Mouse (Mus musculus) ovary, postnatal 14 days (tissue): Measurements from ENCODE around the gene Tmem43.
A peak's percentile ranks its signal among the peaks of the same experiment; 100 is the strongest.
"Not testable (repeated sequence)": the region's sequence is repeated elsewhere in the genome, so short reads cannot be mapped to it uniquely, and the experiment has no call there.

ENCODE experiments used
- DNase-seq: peaks from one replicate; pipeline ENCODE4 v3.0.0; 2022; ENCODE audit warnings: low spot score

Gene Tmem43

DNA sequence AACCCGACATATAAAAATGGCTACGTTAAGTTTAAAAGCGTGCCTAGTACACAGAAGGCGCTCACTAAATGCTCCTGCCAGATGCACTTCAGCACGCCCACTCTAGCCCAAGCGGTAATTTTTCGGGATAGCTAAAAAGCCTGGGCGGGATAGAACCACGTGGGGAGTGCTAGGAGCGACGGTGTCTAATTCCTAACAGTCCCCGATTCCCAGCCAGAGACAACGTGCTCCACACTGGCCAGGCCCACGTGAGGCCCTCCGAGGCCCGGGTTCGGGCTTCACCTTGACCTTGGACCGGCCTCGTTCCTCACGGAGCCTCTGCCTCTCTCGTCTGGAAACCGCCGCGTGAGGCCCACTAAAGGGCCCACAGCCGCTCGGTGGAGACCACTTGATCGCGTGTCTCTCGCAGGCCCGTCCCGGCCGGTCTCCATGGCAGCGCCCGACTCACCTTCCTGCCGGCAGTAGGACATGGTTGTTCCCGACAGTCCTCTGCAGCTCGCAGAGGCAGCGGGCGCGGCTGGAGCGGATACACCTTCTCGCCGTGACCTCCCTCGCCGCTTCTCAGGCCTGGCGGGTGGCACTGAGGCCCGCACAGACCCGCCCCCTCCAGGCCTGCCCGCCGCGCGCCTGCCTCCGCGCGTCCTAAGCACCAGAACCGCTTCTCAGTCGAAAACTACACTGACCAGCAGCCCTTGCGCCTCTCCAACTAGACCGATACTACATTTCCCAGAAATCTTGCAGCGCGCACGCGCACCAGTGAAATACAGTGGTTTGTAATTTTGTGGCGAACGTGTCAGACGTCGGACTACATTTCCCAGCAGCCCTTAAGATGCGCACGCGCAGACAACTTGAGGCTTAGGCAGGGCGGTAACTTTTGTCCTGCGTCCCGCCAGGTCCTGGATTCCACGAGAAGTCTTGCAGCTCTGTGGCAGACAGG is at the start of gene Tmem43, which contains the start of gene Chchd4:
Gene Tmem43 (plus strand): TSS at position 836 of the 937 bp plus-strand sequence.
Gene Chchd4 (minus strand): TSS at position 679 of the 937 bp plus-strand sequence.
- DNase-seq: peak; percentile 96

DNA sequence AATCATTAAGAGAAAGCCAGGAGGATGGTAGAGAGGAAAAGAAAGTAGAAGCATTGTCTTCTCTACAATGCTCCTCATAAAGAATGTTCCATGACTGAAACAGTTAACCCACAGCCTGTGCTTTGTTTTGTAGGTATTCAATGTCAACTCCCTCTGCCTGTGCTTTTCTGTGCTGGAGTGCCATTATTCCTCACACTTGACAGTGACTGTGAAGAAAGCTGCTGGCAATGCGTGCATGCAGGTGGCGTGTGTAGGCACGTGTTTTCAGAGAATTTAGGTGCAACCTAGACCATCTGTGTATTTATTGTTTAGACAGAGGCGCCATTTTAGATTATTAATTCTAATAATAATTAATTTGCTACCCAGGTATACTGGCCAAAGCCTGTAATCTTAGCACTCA is 49.4 kb upstream of the Tmem43 start:
- no peak for DNase-seq

DNA sequence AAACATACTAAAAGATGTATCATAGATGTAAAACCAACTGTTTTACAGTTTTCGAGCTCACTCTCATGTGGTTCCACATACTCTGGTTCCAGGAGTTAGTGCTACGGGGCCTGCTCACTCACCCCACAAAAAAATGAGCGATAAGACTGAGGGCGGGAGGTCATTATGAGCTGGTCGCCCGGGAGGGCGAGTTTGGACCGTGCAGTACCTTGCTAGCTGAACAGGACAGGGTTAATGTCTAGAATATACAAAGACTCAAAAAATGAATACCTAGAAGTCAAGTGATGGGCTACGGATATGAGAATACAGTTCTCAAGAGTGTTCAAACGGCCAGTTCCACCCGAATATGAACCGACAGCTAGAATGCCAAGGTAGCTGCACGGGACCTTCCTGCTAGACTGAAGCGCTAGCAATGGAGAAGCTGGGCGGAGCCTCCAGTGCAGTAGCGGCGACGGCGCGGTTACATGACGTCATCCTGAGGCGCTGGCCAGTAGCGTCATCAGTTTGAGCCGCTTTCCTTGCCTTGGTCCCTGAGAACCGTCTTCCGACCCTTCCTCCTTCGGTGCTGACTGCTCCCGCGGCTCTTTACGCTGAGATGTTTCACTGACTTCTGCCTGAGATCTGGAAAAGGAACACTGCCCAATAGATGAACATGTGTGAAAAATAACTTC is 32.9 kb upstream of the Tmem43 start:
- peak; percentile 97 for DNase-seq

DNA sequence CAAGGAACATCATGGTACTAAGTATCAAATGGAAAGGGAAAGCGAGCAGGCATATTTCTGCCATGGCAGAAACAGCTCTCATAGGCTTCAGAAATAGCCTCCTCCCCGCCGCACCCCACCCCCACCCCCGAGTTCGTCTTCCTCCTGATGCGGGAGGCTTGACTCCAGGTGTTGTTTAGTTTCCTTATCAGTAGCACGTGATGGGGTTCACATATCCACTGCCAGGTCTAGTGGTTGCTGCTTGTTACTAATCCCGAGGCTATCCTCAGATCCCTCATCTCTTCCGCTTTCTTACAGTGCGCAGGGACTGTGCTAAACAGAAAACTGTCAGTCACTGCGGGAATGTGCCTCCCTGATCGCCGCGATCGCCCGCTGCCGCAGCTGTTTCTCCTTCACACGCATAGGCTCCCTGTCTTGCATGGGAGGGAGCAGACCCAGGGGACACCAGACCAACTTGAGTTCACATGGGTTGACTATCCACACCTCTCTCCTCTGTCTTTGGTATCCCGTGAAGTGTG is 32.3 kb upstream of the Tmem43 start:
- DNase-seq: no peak

DNA sequence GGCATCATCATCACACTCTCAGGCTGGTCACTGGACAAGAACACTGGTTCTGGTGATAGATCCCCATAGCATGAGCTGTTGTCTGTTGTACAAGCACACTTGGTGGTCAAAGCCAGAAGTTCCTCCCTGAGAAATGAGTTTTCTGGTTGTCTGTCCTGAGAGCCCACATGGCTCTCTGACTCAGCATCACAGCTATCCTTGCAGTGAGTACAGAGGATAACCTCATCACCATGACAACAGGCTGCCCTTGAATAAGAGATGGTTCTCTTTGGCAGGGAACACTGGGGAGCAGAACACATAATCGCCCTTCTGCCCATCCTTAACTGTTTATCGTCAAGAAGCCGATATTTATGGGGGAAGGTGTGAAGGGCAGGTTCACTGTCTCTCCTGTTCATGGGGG is 28.2 kb upstream of the Tmem43 start:
- no peak for DNase-seq

DNA sequence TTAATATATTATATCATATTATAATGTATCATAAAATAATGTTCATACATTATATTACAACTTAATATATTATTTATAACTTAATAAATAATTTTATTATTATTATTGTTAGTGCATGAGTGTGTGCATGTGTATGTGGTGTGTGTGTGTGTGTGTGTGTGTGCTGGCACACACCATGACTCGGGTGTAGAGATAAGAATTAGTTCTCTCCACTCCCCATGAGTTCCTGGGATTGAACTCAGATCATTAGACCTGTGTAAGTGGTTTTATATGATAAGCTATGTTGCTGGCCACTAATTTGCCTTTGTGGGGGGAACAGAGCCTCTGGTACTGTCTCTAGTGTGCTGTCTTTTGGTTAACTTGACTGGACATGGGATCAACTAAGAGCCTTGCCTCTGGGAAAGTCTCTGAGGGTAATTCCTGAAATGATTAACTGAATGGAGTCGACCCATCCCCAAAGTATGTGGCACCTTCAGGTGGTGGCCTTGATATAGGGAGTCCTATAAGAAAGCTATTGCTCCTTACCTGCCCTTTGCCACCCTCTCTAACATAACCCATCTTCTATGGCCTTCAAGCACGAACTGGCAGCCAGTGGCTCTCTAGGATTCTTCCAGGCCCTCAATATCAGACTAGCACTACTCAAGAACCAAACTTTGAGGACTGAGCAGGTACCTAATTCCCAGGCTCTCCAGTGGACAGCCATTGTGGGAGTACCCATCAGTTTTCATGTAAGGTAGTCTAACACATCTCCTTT is 23.9 kb upstream of the Tmem43 start:
- DNase-seq: no peak

DNA sequence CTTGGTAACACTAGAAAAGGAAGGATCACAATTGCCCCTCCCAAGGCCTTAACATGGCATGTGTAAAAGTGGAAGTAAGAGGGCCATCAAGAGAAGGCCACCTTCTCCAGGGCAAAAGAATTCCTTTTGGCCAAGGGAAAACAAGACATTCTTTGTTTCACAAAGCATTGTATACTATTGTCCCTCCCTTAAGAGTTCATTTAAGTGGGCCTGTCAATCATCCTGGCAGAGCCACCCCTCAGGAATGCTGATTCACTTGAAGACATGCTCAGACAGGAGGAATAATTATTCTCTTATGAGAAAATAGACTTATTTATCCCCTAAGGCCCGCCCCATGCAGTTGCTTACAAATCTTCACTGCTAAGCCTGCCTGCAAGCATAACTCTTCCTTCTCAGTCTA is 21.4 kb upstream of the Tmem43 start:
- no peak for DNase-seq

DNA sequence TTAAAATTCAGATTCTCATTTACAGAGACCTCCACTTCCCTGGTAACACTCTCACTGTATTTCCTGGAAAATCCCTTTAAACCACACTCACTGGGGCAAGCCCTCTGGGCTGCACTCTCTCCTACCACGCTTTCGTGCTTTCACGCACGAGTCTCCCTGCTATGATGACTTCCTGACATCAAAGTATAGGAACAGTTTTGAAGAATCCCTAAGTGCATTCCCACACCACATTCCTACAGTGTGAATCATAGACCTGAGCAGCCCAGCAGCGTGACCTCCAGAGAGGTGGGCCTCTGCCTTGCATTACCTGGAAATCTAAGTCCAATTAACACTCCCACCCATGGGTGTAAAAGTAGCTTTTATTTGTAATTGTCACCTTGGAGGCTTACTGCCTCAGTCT is 19.0 kb upstream of the Tmem43 start:
- no peak for DNase-seq

DNA sequence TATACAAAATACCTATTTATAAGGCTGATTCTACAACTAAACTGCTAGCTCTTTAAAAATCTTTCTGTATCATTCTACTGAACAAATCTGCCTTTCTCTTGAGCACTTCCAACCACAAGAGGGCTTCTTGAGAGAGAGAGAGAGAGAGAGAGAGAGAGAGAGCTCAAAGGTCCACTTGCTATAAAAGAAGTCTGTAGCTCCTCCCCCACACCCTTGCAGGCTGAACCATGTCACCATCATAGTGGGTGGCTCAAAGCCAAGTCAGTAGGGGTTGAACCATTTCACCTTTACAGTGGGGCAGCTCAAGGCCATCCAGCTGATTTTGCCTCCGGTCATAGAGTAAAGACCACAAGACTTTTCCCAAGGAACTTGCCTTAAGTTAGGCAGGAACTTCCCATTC is 14.0 kb upstream of the Tmem43 start:
- DNase-seq: no peak

DNA sequence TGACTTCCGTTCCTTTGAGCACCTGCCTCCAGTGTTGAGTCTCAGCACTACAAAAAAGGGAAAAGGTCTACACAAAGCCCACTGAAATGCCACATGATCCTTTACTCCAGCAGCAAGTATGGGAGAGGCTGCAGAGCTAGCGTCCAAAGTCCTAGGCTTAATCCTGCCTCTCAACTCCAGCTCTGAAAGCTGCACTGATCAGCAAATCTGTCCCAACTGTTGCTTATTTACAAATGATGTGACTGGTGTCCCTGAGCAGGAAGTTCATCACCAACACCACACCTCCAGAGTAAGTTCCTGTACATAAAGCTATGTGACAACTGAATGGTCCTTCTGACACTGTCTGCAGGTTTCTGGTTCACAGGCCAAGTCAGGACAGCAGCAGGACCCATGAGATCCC is 7.7 kb upstream of the Tmem43 start:
- DNase-seq: no peak

DNA sequence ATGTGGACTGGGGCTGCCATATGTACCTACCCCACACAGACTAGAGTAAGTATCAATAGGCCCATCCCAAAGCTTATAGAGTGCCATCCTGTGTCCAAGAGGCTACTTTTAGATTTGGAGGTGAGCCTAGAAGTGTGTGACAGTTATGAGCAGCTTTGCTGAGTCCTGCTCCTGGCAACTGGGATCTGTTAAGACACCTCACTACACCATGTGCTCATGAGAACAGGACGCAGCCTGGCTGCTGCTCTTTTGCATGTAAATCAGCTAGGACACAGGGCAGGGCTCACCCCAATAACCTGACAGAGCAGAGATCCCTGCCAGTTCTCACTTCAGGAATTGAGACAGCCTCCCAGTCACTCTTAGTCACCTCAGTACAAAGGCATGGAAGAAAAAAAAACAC is 6.4 kb upstream of the Tmem43 start:
- no peak for DNase-seq

DNA sequence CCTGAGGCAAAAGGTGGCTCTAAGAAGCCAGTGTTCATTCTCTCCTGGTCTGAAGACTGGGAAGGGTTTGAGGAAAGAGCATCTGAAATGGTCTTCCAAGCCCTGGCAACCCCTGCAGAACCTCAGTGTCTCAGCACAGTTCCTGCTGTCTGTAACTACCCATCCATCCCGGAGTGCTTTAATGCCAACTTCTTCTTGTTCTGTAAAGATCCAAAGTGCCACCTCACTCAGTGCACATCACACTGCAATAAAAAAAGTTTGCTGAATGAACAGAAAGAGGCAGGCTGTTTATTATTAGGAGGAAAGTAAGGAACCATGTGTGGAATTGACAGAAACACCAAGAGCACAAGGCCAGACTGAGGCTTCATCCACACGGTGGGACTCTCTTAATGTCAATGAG is 2.8 kb upstream of the Tmem43 start:
- no peak for DNase-seq

DNA sequence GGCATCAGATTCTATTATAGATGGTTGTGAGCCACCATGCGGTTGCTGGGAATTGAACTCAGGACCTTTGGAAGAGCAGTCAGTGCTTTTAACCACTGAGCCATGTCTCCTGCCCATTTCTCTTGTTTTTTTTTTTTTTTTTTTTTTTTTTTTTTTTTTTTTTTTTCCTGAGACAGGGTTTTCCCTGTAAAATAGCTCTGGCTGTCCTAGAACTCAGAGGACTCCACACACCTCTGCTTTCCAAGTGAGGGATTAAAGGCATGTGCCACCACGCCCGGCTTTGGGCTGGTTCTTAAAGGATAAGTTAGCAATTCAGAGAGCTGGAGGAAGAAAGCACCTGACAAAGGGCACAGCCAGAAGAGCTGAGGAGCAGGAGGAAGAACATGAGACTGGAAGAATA is 2.1 kb upstream of the Tmem43 start:
- DNase-seq: not testable (repeated sequence)

DNA sequence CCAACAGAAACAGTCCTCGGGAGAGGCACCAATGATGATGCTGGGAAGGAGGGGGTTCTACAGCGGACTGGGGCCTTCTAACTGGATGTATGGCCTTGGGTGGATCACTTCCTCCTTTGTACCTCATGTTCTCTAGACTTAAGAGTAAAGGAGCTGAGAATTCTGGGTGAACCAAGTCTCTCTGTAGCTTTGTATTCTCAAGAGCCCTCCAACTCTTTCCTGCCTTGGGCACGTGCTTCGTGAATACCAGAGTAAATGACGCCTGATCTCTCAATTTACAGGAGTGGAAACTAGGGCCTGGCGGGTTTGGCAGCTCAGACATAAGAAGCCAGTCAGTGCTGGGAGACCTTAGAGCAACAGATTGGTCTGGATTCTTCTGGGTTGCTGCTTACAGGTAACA is 1.2 kb upstream of the Tmem43 start:
- DNase-seq: no peak

DNA sequence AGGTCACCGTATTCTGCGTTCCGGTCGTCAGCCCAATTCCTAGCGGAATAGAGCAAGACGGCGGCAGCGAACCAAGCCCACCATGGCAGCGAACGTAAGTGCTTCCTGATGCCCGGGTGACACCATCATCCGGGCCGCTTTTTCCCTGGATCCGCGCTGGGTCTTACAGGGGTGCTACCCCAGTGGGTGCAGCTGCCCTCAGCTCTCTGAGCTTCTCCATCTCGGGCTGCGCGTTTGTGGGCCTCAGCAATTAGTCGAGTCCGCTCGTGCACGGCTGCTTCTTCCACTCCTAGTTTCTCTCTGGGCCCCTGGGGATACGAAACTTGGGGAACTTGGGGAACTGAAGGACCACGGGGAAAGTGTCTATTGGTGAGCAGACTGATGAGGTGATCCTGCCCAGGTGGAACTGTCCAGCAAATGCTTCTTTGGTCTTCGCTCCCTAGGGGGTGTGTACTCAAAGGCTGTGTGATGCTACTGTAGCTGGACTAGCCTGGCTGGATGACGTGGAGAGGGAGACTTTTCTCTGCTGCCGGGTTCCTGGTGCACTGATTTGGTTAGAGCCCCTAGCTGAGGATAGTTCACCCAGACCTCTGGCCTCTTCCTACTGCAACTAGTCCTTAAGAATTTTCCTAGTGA is 420 bp downstream of the Tmem43 start:
- no peak for DNase-seq

DNA sequence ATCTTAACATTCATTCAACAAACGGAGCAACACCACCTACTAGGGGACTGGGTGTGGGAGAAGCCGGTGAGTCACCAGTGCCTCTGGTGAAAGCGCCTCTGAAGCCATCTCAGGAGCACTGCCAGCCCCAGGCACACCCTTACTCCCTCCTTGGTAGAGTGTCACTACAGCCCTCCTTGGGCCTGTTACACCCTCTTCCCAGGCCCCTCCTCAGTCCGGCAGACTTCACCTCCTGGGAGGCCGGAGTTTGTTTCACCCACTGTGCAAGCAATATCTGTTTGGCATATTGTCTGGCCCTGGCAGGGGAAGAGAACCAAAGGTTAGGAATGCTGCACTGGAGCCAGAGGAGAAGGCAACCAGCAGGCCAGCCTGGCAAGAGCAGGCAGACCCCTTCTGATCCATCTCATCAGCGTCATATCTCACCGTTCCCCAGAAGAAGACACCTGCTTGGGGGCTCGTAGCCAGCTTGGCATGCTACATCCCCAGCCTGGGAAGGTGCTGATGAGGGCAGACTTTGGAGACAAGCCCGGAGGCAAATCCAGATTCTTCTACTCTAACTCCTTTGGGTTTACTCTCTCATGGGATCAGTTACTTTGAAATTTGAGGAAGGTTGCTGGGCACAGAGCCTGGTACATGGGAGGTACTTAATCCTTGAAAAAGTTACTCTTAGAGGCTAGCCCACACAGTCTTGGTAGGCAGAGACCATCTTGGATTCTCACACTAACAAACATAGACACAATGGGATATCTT is 1.1 kb downstream of the Tmem43 start:
- DNase-seq: no peak

DNA sequence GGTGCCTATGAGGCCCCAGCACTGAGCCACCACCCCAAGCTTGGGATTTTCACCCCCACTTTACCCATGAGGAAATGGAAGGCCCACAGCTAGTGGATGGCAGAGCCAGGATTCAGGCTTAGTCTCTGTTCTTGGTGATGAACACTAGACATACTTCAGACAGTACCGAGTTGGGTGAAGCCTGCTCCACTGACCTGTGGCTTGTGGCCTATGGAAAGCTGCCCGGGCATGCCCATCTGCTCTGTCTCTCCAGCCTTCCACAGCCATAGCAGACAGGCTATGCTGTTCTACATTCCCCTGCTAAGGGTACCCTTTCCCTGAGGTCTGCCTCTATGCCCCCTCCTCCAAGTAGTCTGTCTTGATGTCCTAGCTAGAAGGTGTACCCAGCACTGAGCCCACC is 3.0 kb downstream of the Tmem43 start:
- no peak for DNase-seq

DNA sequence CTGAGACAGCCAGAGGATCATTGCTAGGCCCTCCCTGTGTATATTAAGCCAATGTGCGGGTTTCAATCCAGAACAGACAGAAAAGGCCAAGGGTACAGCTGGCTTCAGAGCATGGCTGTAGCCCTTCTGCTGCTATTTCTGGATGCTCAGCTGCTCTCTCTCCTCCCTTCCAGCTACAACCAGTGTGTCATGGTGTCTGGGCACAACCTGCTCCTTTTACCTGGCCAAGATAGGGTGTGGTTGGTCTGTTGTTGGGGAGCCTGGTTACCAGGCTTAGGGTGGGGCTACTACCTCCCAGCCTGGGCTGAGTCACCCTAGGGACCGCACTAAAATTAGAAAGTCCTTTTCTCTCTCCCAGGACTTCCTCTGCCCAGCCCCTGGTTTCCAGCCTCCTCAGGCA is 9.9 kb downstream of the Tmem43 start:
- no peak for DNase-seq

DNA sequence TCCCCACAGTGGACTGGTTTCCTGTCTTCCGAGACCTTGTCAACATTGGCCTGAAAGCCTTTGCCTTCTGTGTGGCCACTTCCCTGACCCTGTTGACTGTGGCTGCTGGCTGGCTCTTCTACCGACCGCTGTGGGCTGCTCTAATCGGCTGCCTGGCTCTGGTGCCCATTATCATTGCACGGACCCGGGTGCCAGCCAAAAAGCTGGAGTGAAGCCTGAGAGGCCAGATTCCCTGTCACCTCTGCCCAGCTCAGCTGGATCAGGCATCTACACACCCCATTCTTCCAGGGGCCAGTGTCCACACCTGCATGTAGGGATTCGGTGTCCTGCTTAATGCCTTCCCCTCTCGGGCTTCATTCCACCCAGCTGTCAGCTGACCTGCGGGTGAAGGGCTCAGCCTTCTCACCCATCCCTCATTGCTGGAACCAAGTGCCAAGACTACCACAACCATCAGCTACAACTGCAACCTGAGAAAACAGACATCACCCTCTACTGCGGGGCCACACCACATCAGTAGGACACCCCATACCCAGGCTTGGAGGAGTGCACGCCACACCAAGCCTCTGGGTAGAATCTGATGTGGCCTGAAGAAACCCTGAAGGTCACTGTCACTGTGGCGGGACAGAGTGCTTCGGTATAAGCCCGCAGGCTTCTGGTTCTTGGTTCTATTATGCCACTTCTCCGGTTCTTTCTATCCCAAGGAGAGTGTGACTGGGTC is 13.4 kb downstream of the Tmem43 start:
- no peak for DNase-seq

DNA sequence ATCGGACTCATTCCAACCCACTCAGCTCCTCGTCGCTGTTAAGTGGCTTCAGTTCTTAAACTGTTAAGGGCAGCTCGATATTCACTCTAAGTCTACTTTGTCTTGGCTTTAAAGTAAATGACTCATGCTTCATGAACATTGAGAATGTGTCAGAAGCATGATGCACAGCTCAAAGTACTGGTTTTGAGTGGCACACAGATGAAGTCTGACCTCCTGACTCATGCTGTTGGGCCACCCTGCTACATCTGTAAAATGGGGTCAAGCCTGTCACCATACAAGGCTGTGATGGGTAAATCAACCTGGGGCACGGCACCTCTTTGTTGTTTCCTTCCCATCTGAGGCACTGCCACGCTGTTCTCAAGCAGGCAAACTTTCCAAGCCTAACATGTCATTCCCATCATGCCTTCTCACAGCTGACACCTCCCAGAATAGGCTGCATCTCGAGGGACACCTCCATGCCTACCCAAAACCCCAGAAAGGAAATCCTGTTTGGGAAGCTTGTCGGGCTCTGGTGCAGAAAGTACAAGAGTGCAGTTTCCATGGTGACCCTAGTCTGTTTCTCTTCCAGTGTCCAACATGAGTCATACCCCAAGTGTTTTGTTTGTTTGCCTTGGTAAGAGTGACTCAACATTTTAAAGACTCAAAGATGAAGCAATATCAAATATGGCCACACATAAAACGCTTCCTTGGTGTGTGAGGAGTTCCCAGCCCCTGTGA is 15.2 kb downstream of the Tmem43 start:
- DNase-seq: no peak
